Mouse (Mus musculus): Measurements from ENCODE around the gene Stub1.
A peak's percentile ranks its signal among the peaks of the same experiment; 100 is the strongest.
"Not testable (repeated sequence)": the region's sequence is repeated elsewhere in the genome, so short reads cannot be mapped to it uniquely, and the experiment has no call there.

Stub1 gene

DNA sequence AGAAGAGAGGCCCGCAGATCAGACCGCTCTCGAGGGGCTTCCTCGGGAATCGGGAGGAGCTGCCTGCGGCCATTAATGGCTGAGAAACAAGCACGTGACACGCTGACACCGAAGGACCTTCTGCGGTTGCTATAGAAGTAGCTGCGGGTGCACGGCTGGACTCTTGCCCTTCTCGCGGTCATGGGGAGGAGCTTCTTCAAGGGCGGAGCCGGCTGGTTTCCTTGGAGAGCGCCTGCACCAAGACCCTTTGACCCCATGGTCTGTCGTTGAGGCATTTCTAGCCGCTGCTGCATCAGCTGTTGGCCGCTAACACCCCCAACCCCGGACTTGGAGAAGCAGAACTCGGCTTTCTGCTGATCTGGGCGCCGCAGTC lies at the start of gene Stub1:
Gene Stub1, minus strand, starts transcription at position 114 of the 373 bp plus-strand sequence.
- peak; percentile 89 for DNase-seq (ENCODE audit: low spot score)

DNA sequence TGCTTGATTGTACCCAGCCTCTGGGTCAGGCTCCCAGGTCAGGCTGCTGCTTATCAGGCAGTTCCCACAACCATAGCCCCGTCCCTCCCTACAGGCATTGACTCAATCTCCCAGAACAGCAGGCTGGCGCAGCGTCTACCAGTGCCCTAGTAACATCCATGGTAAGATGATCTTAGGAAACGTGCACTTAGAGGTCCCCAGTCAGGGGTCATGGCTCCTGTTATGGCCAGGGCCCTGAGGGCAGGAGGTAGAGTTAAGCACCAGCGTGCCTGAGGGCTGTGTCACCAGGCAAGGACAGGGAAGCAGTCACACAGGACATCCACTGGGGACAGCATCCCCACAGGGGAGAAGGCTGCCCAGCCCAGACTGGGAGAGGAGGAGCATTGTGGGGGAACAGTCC lies 49.1 kb upstream of the Stub1 start:
- DNase-seq (ENCODE audit: low spot score): no peak

DNA sequence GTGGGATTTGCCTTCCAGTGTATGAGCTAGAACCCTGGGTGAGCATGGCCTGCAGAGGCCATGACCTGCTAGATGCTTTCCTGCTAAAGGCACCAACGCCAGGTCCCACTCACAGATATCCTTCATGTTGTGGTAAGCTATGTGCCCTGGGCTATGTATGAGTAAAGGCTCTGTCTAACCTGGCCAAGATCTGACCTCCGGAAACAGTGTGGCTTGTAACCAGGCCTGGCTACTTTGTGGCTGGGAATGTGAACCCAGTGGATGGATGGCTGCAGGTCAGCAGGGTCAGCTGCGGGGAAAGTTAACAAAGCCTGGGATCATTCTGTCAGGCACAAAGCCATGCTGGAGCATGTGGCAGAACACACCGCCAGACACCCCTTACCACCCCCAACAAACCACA lies 48.5 kb upstream of the Stub1 start:
- DNase-seq (ENCODE audit: low spot score): no peak

DNA sequence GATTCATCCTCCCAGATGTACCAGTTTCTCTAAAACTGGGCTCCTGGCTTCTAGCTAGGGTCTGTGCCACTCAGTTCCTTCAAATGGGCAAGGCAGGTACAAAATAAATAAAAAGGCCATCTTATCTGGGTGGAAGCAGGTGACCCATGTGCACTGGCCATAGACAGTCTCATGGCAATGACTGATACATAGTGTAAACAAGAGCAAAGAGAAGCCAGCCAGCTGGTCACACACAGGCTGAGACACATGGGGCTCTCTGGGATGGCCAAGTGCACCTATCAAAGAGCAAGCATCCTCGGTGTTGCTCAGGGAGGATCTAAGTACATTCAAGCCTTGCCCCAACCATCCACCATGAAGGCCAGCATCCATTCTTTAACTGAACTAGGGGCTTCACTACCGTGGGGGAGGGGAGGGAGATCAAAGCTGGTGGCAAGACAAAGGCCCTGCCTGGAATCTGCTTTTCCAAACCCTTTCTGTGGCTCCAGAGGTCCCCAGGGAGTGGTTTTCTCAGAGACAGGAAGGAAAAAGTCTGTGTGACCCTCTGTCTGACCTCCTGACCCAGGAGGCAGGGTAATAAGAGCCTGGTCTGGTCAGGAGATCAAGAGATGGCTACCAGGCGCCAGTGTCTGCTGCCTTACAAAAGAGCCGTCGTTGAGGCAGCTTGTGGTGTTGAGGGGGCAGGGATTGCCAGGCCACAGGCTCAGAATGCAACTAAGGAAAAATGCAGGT lies 47.9 kb upstream of the Stub1 start:
- no peak for DNase-seq (ENCODE audit: low spot score)

DNA sequence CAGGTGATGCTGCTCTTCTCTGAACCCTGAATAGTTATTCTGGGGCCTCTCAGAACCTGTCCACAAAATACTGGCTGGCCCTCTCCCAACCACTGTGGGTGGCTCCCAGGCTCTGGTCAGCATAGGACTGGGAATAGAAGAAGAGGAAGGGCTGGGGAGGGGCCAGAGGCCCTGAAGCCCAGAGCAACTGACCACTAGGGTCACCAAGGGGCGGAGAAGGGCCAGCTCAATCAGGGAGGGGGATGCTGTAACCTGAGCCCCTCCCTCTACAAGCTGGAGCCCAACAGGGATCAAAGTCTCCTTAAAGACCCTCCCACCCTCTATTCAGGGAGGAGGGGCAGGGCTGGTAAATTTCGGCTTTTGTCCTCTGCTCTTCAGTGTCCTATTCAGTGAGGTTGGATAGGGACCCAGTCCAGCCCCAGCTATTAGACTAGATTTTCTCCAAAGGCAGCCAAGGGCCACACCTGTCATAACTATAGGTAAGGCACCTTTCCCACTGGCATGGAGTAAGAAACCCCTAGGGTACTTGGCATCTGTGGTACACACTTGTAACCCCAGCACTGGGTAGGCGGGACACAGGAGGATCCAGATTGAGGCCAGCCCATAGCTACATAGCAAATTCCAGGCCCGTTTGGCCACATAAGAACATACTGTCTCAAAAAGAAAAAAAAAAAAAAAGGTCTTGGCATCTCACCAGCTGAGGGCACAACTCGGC lies 47.1 kb upstream of the Stub1 start, which contains the start of gene Wfikkn1:
Gene Wfikkn1, minus strand, starts transcription at position 663 of the 715 bp plus-strand sequence.
- DNase-seq (ENCODE audit: low spot score): no peak

DNA sequence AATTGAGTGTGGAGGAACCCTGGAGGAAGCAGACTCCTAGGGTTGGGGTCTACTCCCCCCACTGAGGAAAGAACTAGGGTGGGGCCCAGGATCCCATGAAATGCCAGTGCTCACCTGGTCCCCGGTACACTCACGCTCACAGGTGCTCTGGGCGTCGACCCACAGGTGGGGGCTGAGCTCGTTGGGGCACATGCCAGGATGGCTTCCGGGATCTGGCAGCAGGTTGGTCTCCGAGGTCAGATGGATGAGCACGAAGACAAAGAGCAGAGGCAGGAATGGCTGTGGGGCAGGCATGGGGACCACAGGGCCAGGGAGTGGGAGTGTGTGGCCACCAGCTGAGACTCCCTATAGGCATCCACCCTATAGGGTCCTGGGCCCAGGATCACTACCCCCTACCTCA lies 46.5 kb upstream of the Stub1 start:
- DNase-seq (ENCODE audit: low spot score): no peak

DNA sequence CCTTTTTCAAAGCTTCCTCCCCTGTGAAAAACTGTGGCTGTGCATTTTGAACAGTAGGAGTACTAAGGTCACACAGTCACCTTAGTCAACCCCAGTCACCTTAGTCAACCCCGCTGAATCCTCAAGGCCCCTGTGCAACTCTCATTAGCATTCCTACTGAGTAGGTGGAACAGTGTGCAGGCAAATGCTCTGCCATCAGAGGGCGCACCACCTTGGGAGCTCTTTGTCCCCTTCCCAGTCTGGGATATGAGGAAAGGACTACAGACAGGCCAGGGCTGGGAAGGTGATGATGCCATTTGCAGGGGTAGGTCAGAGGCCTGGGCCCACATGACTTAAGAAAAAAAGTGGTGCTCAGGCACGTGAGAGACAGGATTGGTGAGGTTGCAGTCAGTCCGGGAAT lies 46.1 kb upstream of the Stub1 start:
- no peak for DNase-seq (ENCODE audit: low spot score)

DNA sequence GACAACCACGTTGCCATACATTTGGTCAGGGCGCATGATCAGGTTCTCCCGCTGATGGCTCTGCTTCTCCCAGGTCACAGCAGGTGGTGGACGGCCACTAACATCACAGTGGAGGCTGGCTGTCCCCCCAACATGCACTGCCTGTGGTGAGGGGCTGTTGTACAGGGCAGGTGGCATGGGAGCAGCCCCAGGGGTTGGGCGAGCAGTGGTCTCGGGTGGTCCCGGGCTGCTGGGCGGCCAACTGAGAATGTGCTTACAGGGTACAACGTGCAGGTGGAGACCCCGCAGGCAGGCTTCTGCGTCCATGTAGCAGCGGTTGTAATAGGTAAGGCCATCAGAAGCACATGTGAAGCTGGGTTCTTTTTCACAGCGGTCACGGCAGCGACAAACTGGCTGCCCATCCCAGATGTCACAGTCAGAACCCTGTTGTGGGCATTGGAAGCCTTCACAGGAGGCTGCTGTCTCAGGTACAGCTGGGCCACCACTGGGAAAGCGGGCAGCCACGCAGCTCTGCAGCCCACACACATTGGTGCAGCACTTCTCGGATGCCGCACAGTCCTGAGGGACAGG lies 45.5 kb upstream of the Stub1 start:
- DNase-seq (ENCODE audit: low spot score): no peak

DNA sequence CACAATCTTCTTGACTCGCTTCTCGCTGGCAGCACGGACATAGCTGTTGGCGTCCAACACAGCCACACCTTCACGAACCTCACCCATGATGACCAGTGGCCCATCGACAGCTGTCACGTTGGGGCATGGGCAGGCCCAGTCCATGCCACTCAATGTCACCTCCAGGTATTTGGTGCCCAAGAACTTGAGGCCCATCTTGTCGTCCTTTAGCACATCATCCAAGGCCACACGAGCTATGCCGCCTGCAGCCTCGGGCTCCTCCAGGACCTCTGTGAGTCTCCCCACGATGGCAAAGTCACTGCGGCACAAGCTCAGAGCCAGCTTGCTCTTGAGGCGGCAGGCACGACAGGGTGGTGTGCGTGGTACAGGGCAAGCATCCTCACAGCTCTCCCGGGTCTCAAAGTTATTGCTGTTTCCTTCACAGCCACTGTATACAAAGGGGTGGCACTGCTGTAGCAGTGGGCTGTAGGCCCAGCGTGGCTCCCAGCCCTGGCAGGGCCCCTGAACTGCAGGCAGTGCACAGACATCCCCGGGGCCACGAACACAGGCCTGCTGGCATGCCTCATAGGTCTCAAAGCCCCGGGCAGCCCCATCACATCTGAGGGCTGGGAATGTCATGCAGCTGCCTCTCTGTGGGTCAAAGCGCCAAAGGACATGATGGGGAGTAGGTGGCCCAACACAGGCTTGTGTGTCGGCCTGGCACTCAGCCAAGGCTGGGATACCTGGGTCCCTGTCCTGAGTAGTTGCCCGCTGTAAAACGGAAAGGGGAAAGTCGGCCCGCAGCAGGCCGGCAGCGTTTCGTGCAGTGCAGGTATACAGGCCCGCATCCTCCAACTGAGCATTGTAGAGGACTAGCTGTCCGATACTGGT lies 44.8 kb upstream of the Stub1 start:
- no peak for DNase-seq (ENCODE audit: low spot score)

DNA sequence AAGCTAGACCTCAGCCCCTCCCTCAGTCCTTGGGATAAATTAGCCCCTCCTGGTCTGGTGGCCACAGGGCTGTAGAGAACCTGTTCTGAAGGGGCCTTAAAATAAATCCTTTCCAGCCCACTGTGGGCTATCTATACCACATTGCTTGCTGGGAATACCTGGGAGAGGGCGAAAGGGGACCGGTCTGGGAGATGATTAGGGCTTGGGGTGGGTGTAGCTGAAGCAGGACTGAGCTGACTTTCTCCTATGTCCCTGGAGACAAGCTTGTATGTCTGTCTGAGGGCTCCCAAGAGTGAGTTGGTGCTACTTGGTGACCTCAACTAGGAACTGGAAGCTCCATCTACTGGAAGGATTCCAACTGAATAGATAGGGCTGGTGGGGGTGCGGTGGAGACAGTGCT lies 43.8 kb upstream of the Stub1 start:
- DNase-seq (ENCODE audit: low spot score): no peak

DNA sequence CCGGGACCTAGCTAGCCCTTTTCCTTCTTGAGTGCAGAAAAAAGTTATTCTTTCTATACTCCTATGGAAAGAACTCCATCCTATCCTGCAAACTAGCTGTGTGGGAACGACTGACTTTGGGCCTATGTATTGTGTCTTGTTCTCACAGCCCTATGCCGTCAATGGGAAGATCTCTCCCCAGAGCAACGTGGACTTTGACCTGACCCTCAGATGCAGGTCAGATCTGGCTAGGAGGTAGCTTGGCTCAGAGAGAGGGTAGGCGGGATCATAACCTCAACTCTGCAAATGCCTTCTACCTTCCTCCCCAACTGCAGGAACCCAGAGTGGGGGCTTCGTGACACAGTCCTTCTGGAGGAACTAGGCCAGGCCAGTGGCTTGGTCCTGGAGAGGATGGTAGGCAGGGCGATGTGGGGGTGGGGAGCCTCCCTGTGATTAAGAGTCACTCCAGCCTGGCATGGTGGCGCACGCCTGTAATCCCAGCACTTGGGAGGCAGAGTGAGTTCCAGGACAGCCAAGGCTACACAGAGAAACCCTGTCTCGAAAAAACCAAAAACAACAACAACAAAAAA lies 43.2 kb upstream of the Stub1 start:
- DNase-seq (ENCODE audit: low spot score): no peak

DNA sequence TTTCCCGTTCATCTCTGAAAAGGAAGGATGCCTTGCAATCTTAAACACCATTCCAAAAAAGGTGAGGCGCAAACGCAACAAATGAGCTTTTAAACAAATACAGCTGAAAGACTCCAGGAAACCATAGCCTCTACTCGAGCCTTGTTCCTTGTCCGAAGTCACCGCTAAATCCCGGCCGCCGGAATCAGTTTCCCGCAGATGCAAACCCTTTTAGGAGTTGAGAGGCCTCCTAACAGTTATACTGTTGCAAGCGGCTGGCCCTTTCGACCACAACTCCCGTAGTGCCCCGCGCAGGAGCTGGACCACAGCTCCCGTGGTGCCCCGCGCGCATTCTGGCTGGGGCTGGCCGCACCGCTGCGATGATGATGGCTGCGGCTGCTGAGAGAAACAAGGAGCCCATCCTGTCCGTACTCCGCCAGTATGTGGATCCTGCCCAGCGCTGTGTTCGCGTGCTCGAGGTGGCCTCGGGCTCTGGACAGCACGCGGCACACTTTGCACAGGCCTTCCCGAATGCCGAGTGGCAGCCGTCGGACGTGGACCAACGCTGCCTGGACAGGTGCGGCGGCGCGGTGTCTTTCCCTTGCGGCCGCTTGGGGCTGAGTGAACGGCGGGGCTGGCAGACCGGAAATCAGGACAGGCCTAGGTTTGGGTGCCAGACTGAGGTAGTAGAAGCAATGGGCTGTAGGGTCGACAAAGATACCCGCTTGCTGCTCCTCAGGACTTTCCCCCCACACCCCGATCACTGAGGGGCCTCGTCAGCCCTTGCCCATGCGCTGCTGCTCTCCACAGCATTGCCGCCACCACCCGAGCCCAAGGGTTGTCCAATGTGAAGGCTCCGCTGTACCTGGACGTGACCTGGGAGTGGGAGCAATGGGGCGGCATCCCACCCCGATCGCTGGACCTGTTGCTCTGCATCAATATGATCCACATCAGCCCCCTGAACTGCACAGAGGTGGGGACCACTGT lies 42.2 kb upstream of the Stub1 start:
- DNase-seq (ENCODE audit: low spot score): peak; percentile 89

DNA sequence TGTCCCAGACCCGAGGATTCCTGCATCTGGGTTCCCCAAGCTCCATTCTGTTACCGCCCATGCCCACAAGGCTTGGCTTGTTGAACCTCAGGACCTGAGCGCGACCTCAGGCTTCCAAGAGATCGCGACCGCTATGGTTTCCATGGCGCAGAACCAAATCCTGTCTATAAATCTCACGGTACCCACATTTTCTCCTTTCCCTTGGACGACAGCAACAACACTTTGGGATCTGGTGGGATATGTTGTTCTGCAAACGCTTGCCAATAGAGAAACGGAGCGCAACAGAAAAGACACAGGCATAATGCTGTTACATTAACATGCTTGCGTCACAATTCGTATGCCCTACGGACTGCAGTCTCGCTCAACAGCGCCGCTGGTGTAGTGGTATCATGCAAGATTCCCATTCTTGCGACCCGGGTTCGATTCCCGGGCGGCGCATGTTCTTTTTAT lies 41.5 kb upstream of the Stub1 start, which contains the start of gene Mettl26:
Gene Mettl26, plus strand, starts transcription at position 354 of the 450 bp plus-strand sequence.
- peak; percentile 90 for DNase-seq (ENCODE audit: low spot score)

DNA sequence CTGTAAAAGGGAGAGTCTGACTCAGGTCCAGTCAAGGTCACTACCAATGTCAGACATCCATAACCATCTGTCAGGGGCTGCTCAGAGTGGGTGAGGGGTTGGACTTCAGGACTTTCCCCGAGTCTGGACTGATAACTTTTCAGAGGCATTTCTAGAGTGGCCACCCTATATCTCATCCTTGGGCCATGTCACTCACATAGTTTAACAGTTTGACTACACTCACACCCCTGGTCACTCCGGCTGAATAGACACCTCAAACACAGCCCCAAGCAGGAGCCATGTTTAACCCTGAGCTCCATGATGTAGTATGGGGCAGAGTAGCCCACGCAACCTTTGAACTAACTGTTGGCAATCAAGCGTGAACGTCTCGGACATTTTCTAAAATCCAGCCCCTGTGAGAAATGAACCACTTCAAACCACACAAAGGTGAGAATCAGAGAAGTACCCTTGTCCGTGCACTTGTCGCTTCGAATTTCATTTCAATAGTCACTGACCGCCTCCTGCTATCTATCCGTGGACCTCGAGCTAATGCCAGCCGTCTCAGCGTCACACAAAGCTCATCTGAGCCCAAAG lies 41.0 kb upstream of the Stub1 start:
- DNase-seq (ENCODE audit: low spot score): no peak

DNA sequence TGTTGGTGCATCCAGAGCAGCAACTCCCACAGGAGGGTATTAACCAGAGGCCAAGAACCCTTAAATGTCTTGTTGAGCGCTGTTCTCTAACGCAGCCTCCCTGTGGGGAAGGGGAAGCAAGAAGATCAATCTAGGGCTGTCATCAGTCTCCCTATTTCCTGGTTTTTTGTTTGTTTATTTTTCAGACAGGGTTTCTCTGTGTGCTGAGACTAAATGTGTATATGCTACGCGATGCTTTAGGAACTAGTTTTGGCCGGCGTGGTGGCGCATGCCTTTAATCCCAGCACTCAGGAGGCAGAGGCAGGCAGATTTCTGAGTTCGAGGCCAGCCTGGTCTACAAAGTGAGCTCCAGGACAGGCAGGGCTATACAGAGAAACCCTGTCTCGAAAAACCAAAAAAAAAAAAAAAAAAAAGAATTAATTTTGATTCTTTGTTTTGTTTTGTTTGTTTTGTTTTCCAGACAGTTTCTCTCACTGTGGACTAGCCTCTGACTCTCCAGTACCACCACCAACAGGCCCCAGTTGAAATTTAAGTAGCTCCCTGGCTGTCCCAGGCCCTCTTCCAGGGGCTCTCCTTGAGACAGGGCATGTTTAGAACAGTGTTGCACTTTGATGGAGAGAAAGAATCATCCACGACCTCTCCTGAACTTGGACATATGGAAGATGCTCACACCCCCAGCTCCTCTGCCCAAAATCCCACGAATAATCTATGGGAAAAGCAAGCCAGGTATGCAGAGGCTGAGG lies 40.4 kb upstream of the Stub1 start:
- no peak for DNase-seq (ENCODE audit: low spot score)

DNA sequence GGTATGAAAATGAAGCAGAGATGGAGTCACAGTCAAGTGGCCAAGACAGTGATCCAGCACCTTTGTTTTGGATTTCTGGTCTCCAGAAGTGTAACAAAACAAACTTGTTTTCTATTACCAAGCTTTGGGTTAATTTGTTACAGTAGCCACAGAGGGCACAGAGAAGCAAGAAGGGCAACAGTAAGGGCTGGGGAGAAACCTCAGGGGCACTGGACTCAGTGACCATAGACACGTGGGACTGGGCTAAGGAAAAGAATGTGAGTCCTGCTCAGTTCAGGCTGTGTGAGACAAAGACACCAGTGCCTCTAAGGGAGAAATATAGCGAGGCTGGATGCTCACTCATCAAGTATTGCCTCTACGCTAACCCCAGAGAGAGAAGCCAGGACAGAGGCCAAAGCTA lies 39.5 kb upstream of the Stub1 start:
- no peak for DNase-seq (ENCODE audit: low spot score)

DNA sequence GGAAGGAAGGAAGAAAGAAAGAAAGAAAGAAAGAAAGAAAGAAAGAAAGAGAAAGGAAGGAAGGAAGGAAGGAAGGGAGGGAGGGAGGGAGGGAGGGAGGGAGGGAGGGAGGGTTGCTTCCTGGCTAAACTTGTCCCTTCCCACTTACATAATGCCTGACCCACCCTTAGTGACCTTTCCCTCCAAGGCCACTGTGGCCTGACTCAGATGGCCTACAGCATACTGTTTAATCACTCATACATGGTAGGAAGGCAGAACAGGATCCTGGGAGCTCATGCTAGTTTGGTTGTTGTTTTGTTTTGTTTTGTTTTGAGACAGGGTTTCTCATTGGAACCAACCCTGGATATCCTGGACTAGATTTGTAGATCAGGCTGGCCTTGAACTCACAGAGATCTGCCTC lies 38.4 kb upstream of the Stub1 start:
- not testable (repeated sequence) for DNase-seq (ENCODE audit: low spot score)

DNA sequence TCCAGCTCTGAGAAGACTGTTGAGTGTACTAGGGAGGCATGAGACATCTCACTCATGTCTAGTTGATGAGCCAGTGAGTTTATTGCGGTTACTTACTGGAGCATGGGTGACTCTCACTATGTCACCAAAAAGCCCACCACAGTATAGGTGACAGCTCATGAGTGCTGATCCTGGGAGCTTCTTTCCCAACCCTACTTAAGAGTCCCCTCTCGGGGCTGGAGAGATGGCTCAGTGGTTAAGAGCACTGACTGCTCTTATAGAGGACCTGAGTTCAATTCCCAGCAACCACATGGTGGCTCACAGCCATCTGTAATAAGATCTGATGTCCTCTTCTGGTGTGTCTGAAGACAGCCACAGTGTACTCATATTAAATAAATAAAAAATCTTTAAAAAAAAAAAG lies 36.8 kb upstream of the Stub1 start:
- no peak for DNase-seq (ENCODE audit: low spot score)

DNA sequence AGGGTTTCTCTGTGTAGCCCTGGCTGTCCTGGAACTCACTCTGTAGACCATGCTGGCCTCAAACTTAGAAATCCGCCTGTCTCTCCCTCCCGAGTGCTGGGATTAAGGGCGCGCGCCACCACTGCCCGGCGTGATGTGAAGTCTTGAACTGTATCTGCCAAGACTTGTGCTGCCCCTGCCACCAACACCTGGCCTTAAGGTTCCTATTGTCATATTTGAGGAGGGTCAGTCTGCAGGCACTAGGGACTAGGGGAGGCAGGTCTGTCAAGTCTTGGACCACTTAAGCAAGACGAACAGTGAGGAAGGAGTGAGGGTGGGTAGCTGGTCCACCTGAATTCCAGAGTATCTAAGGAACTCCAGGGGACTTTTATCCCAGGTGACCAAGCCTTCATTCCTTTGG lies 36.3 kb upstream of the Stub1 start:
- DNase-seq (ENCODE audit: low spot score): no peak
